ENCODE assay signal across 9 mouse cellular contexts in the genomic region with DNA sequence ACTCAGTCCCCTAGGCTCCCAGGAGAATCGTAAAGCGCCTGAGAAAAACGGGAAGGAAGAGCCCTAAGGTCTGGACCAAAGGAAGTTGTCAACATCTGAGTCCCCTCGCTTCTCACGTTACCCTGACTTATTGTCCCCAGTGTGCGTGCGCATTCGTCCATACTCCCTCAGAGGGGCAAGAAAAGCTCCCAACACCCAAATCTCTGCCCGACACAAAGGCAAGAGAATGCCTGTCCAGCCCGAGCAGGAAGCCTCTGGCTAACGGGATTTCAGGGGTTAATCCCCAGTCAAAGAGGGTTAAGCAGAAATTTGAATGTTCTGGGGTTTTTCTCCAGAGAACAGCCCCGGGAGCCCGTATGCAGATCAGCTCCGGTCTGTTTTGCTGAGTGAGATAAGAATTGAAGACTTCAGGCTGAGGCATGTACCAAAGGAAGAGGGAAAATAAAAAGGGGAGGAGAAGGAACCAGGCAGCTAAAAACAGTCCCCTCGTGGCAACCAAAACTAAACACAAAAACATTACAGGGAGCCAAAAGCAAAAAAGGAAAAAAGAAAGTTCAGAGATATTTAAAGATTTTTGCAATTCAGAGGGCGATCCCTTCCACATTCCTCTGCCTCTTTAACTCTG. TPM values are rescaled to one million over a fixed set of nuclear protein-coding genes. Genes with fewer than 3 reads are reported as not detected.
A peak's percentile ranks its signal among the peaks of the same experiment; 100 is the strongest.
DNase-seq lines count a peak whose midpoint lies in the region; ATAC-seq and TF ChIP-seq lines count a peak whose summit lies in the region.
"Had no signal": no experiment of that assay in that cellular context is flagged by ENCODE, and none has a peak within 500 bp of the region (broad histone marks: within the 10 kb centered on the region; RNA-seq: fewer than 3 reads in every experiment).

No protein-coding gene starts in this region.

- TF ChIP-seq POLR2A in myocyte (IDR thresholded peaks at IDR 0.05; ENCODE audit: insufficient read length, low read depth) = no peak

- peak; percentile 41 for DNase-seq in CD4-positive, CD25-positive, alpha-beta regulatory T cell, adult 2 months (ENCODE audit: low read depth, low spot score)
- peak; percentile 77 for DNase-seq in embryo, embryonic 10.5 days (ENCODE audit: low spot score)
- peak; percentile 31 for DNase-seq in heart, postnatal 0 days (ENCODE audit: low spot score)
- DNase-seq in layer of hippocampus, postnatal 10 days (ENCODE audit: low spot score in 2 of 2) = no peak
- no peak for DNase-seq in spleen, postnatal 14 days (ENCODE audit: low spot score in 2 of 2)
- DNase-seq in right cerebral cortex, postnatal 10 days (ENCODE audit: low spot score in 2 of 2) = no peak

- H3K9ac ChIP-seq in heart, postnatal 0 days (replicated peaks; ENCODE audit: low read depth, low read length) = peak overlapping the region; percentile 67
- no peak overlapping the region for H3K9ac ChIP-seq in limb, embryonic 13.5 days

- peak overlapping the region; percentile 28 for H3K27ac ChIP-seq in heart, postnatal 0 days (ENCODE audit: low read depth)
- no peak overlapping the region for H3K27ac ChIP-seq in limb, embryonic 13.5 days

- peak overlapping the region; percentile 84 for H3K4me2 ChIP-seq in heart, postnatal 0 days (ENCODE audit: low read depth, low read length)
- peak overlapping the region; percentile 100 for H3K4me2 ChIP-seq in limb, embryonic 13.5 days (replicated peaks)
- peak overlapping the region; percentile 100 for H3K4me2 ChIP-seq in myocyte (ENCODE audit: low read depth)

- no peak for ATAC-seq in heart, postnatal 0 days (ENCODE audit: insufficient read depth, low read depth)
- ATAC-seq in limb, embryonic 13.5 days (ENCODE audit: low FRiP score, low read depth) = no peak

- no peak for TF ChIP-seq CTCF in heart, postnatal 0 days (IDR thresholded peaks at IDR 0.05; ENCODE audit: low read depth)

- no peak for TF ChIP-seq EP300 in heart, postnatal 0 days (IDR thresholded peaks at IDR 0.05; ENCODE audit: low read depth)

- H3K36me3 ChIP-seq in heart, postnatal 0 days (replicated peaks; ENCODE audit: control insufficient read depth, insufficient read depth, low read length) = no peaks in the 10 kb centered on the region
- H3K36me3 ChIP-seq in limb, embryonic 13.5 days = no peaks in the 10 kb centered on the region
- no peaks in the 10 kb centered on the region for H3K36me3 ChIP-seq in myocyte (ENCODE audit: control insufficient read depth, insufficient read depth)

- H3K4me3 ChIP-seq in heart, postnatal 0 days (ENCODE audit: low read depth, low read length) = peak overlapping the region; percentile 89
- peak overlapping the region; percentile 62 for H3K4me3 ChIP-seq in limb, embryonic 13.5 days
- peak overlapping the region; percentile 98 for H3K4me3 ChIP-seq in myocyte

- H3K27me3 ChIP-seq in heart, postnatal 0 days (ENCODE audit: control insufficient read depth, insufficient read depth, low read length) = no peaks in the 10 kb centered on the region
- H3K27me3 ChIP-seq in limb, embryonic 13.5 days = peaks cover 85% of the 10 kb centered on the region
- H3K27me3 ChIP-seq in myocyte (ENCODE audit: control insufficient read depth, insufficient read depth, insufficient read length) = peaks cover 25% of the 10 kb centered on the region

- 3% methylated on average over 16 of the region's 16 CpGs for WGBS in heart, postnatal 0 days
- 1% methylated on average over 16 of the region's 16 CpGs for WGBS in limb, embryonic 13.5 days

- peaks cover 13% of the 10 kb centered on the region for H3K79me2 ChIP-seq in myocyte (ENCODE audit: control insufficient read depth, insufficient read depth)

- no peak overlapping the region for H3ac ChIP-seq in myocyte (ENCODE audit: control insufficient read depth, insufficient read length)

- H3K9me3 ChIP-seq in heart, postnatal 0 days (replicated peaks; ENCODE audit: control insufficient read depth, low read length) = no peaks in the 10 kb centered on the region
- H3K9me3 ChIP-seq in limb, embryonic 13.5 days = no peaks in the 10 kb centered on the region

- peaks cover 35% of the 10 kb centered on the region for H3K4me1 ChIP-seq in heart, postnatal 0 days (ENCODE audit: control insufficient read depth, insufficient read depth)
- peaks cover 37% of the 10 kb centered on the region for H3K4me1 ChIP-seq in limb, embryonic 13.5 days

TF ChIP-seq in myocyte, 11 proteins besides CTCF, POLR2A, EP300 and RAD21:
- TF ChIP-seq POLR2AphosphoS2 (IDR thresholded peaks at IDR 0.05; ENCODE audit: insufficient read length, low read depth) (no peak), TCF3 (IDR thresholded peaks at IDR 0.05; ENCODE audit: insufficient read length, low read depth) (no peak), MYOD1 (IDR thresholded peaks at IDR 0.05; ENCODE audit: control insufficient read depth in 1 of 3, insufficient read length in 2 of 3, low read depth in 2 of 3) (no peak), SRF (IDR thresholded peaks at IDR 0.05; ENCODE audit: control insufficient read depth, insufficient read length, low read depth) (no peak), TCF12 (IDR thresholded peaks at IDR 0.05; ENCODE audit: insufficient read depth, poor library complexity, severe bottlenecking) (no peak), MYOG (IDR thresholded peaks at IDR 0.05; ENCODE audit: control insufficient read depth in 1 of 3, insufficient read depth in 1 of 3, insufficient read length in 2 of 3, low read depth in 2 of 3) (no peak), USF1 (IDR thresholded peaks at IDR 0.05; ENCODE audit: low read depth) (no peak)

RNA-seq across cellular contexts. Expression of gene Fam71a, which starts 21.3 kb away (rescaled TPM):
- total RNA-seq in heart, postnatal 0 days (2014; rRNA removed; ENCODE audit: low replicate concordance) = not detected in 2 replicates
- not detected in 2 replicates for polyA plus RNA-seq in heart, postnatal 0 days (2015; fragmentation: Nextera tagmentation; extraction: Ambion mirVana)
- polyA plus RNA-seq in limb, embryonic 13.5 days (2015; fragmentation: Nextera tagmentation; extraction: Ambion mirVana) = not detected in 2 replicates
- polyA plus RNA-seq in myocyte (2012; fragmentation: generic; extraction: Trizol) = not detected
- total RNA-seq in layer of hippocampus, postnatal 10 days (2021) = not detected
- total RNA-seq: adrenal gland, postnatal 36 days had no signal

RNA-seq across cellular contexts. Expression of gene Atf3, which starts 32.0 kb away (rescaled TPM):
- 44.1 and 54.0 TPM in 2 replicates for total RNA-seq in heart, postnatal 0 days (2014; rRNA removed; ENCODE audit: low replicate concordance)
- polyA plus RNA-seq in heart, postnatal 0 days (2015; fragmentation: Nextera tagmentation; extraction: Ambion mirVana) = 5.5 and 13.9 TPM in 2 replicates
- 4.2 and 4.3 TPM in 2 replicates for polyA plus RNA-seq in limb, embryonic 13.5 days (2015; fragmentation: Nextera tagmentation; extraction: Ambion mirVana)
- 59.6 TPM for polyA plus RNA-seq in myocyte (2012; fragmentation: generic; extraction: Trizol)
- under 1 TPM; 0.27 to 0.73 TPM for total RNA-seq in layer of hippocampus, postnatal 10 days (2021)

Comparison
In these comparisons a context has a peak if more than half of its experiments do, and no peak if none do; other contexts are left out.
1. DNase-seq: peak in CD4-positive, CD25-positive, alpha-beta regulatory T cell, adult 2 months (single experiment), embryo, embryonic 10.5 days (single experiment) and heart, postnatal 0 days (single experiment); none in layer of hippocampus, postnatal 10 days (0 of 2), spleen, postnatal 14 days (0 of 2) and right cerebral cortex, postnatal 10 days (0 of 2).
2. Peak in every context shown above with its lines, with median percentiles within 50 percentile points of each other: H3K4me2 ChIP-seq and H3K4me3 ChIP-seq.